24 mouse cellular contexts compared by ENCODE assay signal in the genomic region with DNA sequence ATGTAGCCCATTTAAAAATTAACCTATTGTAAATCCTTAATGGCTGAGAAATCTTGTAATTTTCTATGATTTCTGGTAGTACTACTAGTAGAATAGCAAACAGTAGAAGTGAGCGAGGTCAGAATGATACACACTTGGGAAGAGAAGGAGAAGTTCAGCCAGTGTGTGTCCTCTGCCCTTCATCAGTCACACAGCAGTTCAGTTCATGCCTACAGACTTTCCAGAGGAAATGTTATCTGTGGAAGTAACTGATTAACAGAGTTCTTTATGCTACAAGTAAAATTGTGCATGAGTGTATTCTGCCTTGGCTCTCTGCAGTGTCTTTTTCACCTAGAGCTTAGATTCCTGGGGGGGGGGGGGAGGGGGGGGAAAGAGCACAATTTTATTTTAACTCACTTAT.
"Had no signal": no experiment of that assay in that cellular context is flagged by ENCODE, and none has a peak within 500 bp of the region (broad histone marks: within the 10 kb centered on the region; RNA-seq: fewer than 3 reads in every experiment).

No protein-coding gene starts in this region.

- H3K27ac ChIP-seq: gastrocnemius, adult 2 months; heart, embryonic 10.5 days; hindbrain, embryonic 10.5 days; hindbrain, embryonic 12.5 days; hindbrain, embryonic 14.5 days; limb, embryonic 13.5 days; limb, embryonic 15.5 days had no signal

- H3K4me3 ChIP-seq: gastrocnemius, adult 2 months; heart, embryonic 10.5 days; heart, embryonic 12.5 days; hindbrain, embryonic 10.5 days; hindbrain, embryonic 12.5 days; limb, embryonic 13.5 days; limb, embryonic 15.5 days had no signal

- H3K4me1 ChIP-seq: heart, embryonic 12.5 days; hindbrain, embryonic 10.5 days; hindbrain, embryonic 12.5 days; limb, embryonic 13.5 days; limb, embryonic 15.5 days had no signal

- H3K36me3 ChIP-seq: heart, embryonic 10.5 days; heart, embryonic 12.5 days; hindbrain, embryonic 12.5 days; limb, embryonic 15.5 days had no signal

- ATAC-seq: forebrain, embryonic 16.5 days; hindbrain, embryonic 16.5 days; inflammation-experienced regulatory T-cells, adult 6 months had no signal

- H3K27me3 ChIP-seq: heart, embryonic 12.5 days; hindbrain, embryonic 12.5 days; limb, embryonic 13.5 days; limb, embryonic 15.5 days had no signal

- H3K9ac ChIP-seq: heart, embryonic 12.5 days; hindbrain, embryonic 12.5 days; hindbrain, embryonic 14.5 days; limb, embryonic 13.5 days; limb, embryonic 15.5 days had no signal

- DNase-seq: gastrocnemius, adult 2 months; gastrocnemius, postnatal 10 days; gastrocnemius, postnatal 25 days; heart, adult 18-20 months; heart, postnatal 10 days; heart, postnatal 4 days; kidney, adult 11 months; kidney, adult 2 months; kidney, postnatal 10 days; kidney, postnatal 36 days; layer of hippocampus, adult 9-11 months; layer of hippocampus, postnatal 36 days; left cerebral cortex, postnatal 4 days had no signal

- H3K4me2 ChIP-seq: heart, embryonic 12.5 days; hindbrain, embryonic 12.5 days; hindbrain, embryonic 14.5 days; limb, embryonic 13.5 days; limb, embryonic 15.5 days; liver, embryonic 11.5 days had no signal

- H3K9me3 ChIP-seq: heart, embryonic 10.5 days; heart, embryonic 12.5 days; hindbrain, embryonic 10.5 days; hindbrain, embryonic 12.5 days; limb, embryonic 15.5 days had no signal
